Mouse (Mus musculus): ENCODE results near the gene Snai3.

The Snai3 gene

DNA sequence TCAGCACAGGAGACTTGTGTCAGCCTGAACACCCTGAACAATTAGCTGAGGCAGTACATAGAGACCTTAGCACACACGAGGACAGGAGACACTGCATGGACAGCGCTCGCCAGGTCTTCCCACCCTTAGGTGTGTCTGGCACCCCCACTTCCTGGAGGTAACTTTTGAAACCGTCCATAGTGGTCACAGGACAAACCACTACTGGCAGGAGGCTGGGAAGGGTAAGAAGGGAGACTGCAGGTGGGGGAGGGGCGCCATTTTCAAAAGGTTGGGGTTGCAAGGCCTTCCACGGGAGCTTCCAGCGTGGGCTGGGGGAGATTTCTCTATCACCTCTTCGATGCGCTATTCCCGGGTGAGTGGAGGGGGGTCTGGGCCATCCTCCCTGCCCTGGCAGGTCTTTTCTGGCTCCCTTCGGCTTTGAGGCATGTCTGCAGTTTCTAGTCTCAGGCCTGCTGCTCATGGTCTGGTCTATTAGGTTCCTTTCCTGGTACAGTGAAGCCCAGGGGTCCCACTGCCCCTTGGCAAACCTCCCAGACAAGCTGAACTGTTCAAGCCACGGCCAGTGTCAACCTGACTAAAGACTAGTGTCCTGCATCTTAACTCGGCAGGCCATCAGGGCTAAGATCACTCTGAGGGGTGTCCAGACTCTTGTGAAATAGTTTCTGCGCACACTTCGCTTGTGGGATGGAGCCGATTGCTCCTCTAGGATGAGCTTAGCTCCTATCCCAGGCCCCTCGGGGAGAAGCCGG, 28.7 kb downstream of the Snai3 start:
- in situ Hi-C loops (cut with MboI, MseI): no loop called here

GRCm38 (mm10) chr8:122430646-122431045, 29.9 kb downstream of the Snai3 start:
- in situ Hi-C loops (cut with MboI, MseI): no loop called here

GRCm38 (mm10) chr8:122430058-122430636, 30.4 kb downstream of the Snai3 start:
- in situ Hi-C loops (cut with MboI, MseI): no loop called here

GRCm38 (mm10) chr8:122428163-122428562, 32.4 kb downstream of the Snai3 start:
- in situ Hi-C loops (cut with MboI, MseI): no loop called here

GRCm38 (mm10) chr8:122427607-122428006, 32.9 kb downstream of the Snai3 start:
- in situ Hi-C loops (cut with MboI, MseI): no loop called here

GRCm38 (mm10) chr8:122426145-122426544, 34.4 kb downstream of the Snai3 start:
- in situ Hi-C loops (cut with MboI, MseI): no loop called here

DNA sequence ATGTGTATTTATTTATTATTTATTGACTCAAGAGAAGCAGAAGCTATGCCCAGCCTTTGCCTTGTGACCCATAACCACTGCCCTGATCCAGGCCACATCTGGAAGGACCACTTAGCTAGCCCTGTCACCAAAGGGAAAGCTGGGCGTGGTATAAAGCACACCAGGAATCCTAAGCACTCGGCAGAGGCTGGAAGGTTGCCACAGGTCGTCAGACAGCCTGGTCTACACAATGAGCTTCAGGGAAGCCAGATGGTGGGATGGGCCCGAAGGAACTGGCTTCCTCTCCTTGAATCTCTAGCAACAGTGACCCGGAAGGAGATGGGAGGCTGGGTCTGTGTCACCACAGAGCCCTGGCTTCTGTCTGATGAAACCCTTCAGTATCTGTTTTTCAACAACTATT, 36.9 kb downstream of the Snai3 start:
- in situ Hi-C loops (cut with MboI, MseI): no loop called here

DNA sequence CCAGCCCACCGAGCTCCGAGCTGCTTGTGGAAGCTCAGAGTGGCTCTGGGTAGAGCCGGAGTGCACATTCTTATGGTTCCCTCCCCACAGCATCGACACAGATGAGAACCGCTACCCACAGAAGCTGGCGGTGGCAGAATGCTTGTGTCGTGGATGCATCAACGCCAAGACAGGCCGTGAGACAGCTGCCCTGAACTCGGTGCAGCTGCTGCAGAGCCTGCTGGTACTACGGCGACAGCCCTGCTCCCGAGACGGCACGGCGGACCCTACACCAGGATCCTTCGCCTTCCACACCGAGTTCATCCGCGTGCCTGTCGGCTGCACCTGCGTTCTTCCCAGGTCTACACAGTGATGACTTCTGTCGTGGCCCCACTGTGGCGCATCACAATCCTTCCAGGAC, 37.3 kb downstream of the Snai3 start:
- in situ Hi-C loops (cut with MboI, MseI): no loop called here

DNA sequence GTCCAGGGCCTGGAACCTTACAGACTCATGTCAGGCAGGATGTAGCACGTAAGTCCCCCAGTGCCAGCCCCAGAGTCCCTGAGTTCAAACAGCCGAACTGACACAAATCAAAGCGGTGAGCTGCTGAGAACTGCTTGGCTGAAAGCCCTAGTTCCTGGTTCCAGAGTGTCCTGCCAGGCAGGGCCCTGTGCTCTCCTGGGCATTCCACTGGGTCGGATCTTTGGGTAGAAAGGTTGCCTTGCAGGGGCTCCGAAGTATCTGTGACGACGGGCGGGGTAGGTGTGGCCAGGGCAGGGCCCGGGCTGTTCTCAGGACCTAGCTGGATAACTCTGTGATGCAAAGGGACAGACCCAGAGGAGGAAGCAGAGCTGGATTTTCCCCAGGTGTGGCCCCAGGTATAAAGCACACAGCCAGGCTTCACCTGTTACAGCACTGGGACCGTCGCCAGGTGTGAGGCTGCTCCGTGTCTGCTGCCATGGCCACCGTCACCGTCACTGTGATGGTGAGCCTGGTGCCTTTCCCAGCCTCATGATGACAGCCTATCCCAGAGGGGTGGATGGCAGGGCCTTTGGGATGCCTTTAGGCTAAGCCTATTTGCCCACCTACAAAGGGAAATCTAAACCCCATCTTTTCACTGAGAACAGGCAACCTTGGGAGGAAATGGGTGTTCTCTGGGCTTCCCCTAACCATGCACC, 39.0 kb downstream of the Snai3 start, which contains the start of gene Il17c:
Gene Il17c (plus strand): TSS at position 645 of the 695 bp plus-strand sequence.
- in situ Hi-C loops (cut with MboI, MseI): no loop called here

- in situ Hi-C loops (cut with MboI, MseI): no loop called here
These were observed 40.5 kb downstream of the Snai3 start for GRCm38 (mm10) chr8:122419881-122420555.

DNA sequence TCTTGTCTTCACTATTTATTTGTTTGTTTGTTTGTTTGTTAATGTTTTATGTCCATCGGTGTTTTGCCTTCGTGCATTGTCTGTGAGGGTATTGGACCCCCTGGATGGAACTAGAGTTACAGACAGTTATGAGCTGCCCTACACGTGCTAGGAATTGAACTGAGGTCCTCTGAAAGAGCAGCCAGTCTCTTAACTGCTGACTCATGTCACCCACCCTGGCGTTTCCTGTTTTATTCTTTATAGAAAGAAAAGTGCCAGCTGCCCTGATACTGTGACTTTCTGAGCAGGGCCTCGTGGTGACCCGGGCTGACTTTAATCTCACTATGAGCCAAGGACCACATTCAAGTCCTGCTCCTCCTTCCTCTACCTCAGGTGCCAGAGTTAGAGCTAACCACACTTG, 45.0 kb downstream of the Snai3 start:
- in situ Hi-C loops (cut with MboI, MseI): no loop called here

GRCm38 (mm10) chr8:122414311-122414710, 46.2 kb downstream of the Snai3 start:
- in situ Hi-C loops (cut with MboI, MseI): no loop called here

- in situ Hi-C loops (cut with MboI, MseI): no loop called here
These were observed 52.9 kb downstream of the Snai3 start for GRCm38 (mm10) chr8:122407678-122408077.

DNA sequence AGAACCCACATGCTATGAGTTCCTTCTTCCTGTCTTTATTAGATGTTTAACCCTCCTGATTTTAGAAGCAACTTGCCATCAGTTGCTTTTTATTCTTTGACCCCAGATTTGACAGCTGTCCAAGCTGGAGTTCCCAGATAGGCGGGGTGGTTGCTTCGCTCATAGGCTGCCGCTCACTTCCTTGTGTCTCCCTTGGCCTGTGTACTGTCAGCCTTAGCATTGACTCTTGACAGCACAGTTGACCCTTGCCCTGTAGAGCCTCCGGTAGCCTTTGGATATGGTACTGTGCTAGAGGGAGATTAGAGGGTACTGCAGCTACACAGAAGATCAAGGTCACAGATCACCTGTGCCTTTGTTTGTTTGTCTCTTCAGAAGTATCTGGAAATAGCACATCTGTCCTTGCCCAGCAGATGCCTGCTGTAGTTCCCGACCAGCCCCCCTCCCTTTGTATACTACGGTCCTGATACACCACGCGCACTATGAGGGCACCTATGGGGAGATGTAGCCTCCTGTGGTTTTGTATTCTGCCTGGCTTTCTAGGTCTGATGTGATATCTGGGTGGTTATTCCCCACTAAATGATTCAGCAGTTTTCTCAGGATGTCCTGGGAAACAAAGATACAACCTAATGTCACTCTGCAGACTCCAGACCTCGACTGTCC, 55.3 kb downstream of the Snai3 start:
- in situ Hi-C loops (cut with MboI, MseI): no loop called here

Measured in T-helper 2 cell (primary cell).